Mouse (Mus musculus) liver, embryonic 14.5 days (tissue): ENCODE results near the gene Serinc5.

Experiments
- CTCF ChIP-seq: IDR thresholded peaks from 2 replicates; pipeline ENCODE4 v1.5.1; 2016; ENCODE audit warnings: antibody characterized with exemption, low read depth, control low read depth
- EP300 ChIP-seq: IDR thresholded peaks from 2 replicates; pipeline ENCODE4 v1.6.1; 2016; ENCODE audit warnings: antibody characterized with exemption, low read depth

DNA sequence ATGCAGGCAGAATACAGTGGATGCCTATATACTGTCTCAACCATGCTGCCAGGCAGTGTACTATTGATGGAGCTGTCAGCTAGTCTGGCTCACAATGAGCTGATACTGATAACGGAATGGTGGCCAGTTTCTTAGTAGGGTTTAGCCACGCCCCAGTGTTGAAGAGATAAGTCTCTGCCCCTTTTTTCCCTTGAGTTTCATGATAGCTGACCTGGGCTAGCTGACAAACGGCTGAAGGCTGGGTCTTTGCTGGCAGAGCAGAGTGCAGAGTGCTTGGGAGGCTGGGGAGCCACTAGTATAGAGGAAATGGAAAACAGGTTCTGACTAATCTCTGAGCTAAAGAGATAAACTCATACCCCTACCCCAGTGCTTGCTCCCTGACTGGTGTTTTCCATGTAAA lies 18.6 kb downstream of the Serinc5 start:
- TF ChIP-seq CTCF, result no peak
- TF ChIP-seq EP300, result peak; percentile 57
